Mouse (Mus musculus) liver, adult 2 months (tissue): ENCODE results near the gene Abcb9.

ENCODE experiments used
- CTCF ChIP-seq: fragments of 200-500 bp; IDR thresholded peaks from 2 replicates; pipeline ENCODE4 v1.5.1; 2011; ENCODE audit warnings: low read depth, low read length, control low read depth
- POLR2A ChIP-seq: fragments of 200-500 bp; IDR thresholded peaks from 2 replicates; pipeline ENCODE4 v1.6.1; 2011; ENCODE audit warnings: low read length, control low read depth; ENCODE audit not compliant: insufficient read depth; ENCODE audit errors: extremely low read depth

DNA sequence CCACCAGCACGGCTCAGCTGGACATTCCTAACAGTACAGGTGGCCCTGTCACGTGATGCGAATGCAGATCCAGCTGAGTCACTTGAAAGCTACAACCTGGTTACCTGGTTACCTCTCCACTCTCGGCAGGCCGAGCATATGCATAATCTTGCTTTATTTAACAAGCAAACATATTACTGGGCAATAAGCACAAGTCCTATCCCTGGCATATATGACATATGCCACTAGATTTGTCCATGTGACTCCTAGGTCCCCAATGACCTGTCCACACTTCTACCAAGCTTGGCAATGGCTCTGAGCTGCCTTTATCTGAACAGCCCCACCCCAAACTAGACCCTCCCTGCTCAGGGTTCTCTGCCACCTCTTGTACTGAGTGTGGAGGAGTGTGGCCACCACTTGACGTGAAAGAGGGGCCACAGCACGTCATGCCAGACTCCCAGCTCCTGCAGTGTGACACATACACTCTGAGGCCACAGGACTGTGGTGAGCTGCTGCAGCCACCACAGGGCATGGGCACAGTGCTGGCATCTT lies 79.2 kb downstream of the Abcb9 start:
- TF ChIP-seq POLR2A (no peak), CTCF (no peak)
